Mouse (Mus musculus) lung, postnatal 0 days (tissue): ENCODE results near the gene Nrap.

Experiments
- CTCF ChIP-seq: IDR thresholded peaks from 2 replicates; pipeline ENCODE4 v1.5.1; 2016; ENCODE audit warnings: antibody characterized with exemption, mild to moderate bottlenecking
- EP300 ChIP-seq: IDR thresholded peaks from 2 replicates; pipeline ENCODE4 v1.6.1; 2016; ENCODE audit warnings: antibody characterized with exemption, mild to moderate bottlenecking, control low read depth

DNA sequence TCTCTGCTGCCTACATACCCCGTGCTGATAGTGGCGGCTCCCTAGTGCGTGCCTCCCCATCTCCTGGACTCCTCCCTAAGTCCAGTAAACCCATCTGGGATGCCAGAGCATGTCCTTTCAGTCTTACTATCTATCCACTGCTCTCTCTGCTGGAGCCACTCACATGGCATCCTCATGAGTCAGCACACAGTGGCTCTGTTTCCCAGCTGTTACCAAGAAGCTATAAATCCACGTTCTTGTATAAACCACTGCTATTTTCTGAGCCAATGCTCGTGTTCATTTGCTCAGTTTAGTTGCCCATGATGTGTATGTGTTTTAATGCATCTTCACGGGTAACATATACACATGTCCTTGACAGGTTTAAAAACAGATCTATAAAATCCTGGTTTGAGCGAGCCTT, 22.1 kb downstream of the Nrap start:
- TF ChIP-seq CTCF (no peak), EP300 (no peak)
